Mouse (Mus musculus): ENCODE measurements around the gene Mrps7.

The Mrps7 gene

DNA sequence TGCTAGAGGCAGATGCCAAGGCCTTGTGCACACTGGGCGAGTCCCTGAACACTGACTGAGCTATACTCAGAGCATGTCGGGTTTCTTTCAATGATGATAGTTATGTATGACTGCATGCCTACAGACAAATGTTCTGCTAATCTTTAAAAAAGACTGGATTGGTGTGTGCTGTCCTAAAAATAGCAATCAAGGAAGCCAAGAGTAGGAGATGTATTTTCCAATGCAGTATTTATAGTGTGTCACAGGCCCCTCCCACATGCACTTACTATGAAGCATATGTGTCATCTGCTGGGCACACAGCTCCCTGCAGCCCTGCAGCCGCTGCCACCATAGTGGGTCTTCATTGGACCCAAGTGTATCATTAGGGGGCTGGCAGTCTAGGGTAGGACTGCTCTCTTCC is 49.5 kb downstream of the Mrps7 start:
- no peak for DNase-seq

DNA sequence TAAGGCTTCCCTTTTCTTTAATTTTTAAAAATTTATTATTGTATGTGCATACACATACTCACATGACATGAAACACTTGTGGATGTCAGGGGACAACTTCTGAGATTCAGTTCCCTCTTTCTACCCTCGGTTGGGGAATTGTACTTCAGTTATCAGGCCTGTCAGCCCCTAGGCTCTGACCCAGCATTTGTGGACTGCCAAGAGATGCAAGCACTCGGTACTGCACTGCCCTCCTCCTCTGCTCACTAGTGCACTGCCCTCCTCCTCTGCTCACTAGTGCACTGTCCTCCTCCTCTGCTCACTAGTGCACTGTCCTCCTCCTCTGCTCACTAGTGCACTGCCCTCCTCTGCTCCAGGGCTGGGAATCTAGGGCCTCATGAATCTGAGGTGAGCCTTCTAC is 50.4 kb downstream of the Mrps7 start:
- DNase-seq, result no peak

Measured in cerebellum, adult 11 months (tissue).